Comparison of ENCODE assay signal across 8 mouse cellular contexts in genomic region chr2:44926167-44926682, GRCm38 (mm10). TPM values are rescaled to one million over a fixed set of nuclear protein-coding genes. Genes with fewer than 3 reads are reported as not detected.
DNase-seq lines count a peak whose midpoint lies in the region; ATAC-seq and TF ChIP-seq lines count a peak whose summit lies in the region.

No protein-coding gene starts in this region.

- peak overlapping the region; percentile 98 for H3K27ac ChIP-seq in heart, embryonic 11.5 days (ENCODE audit: low read depth, low read length)
- H3K27ac ChIP-seq in ES-Bruce4 (ENCODE audit: insufficient read depth, low read length) = peak overlapping the region; percentile 65
- peak overlapping the region; percentile 94 for H3K27ac ChIP-seq in forebrain, embryonic 13.5 days
- peak overlapping the region; percentile 94 for H3K27ac ChIP-seq in liver, embryonic 12.5 days
- H3K27ac ChIP-seq in stomach, embryonic 16.5 days (ENCODE audit: low read length) = peak overlapping the region; percentile 97

- no peak for TF ChIP-seq EP300 in ES-Bruce4 (IDR thresholded peaks at IDR 0.05; ENCODE audit: insufficient read depth, low read depth, low read length)

- no peaks in the 10 kb centered on the region for H3K27me3 ChIP-seq in heart, embryonic 11.5 days (ENCODE audit: control insufficient read depth, insufficient read depth, low read length)
- no peaks in the 10 kb centered on the region; the same call in 1 of the 2 replicates for H3K27me3 ChIP-seq in ES-Bruce4 (ENCODE audit: control insufficient read depth, insufficient read depth, low read length, poor library complexity, severe bottlenecking)
- H3K27me3 ChIP-seq in forebrain, embryonic 13.5 days = no peaks in the 10 kb centered on the region
- no peaks in the 10 kb centered on the region for H3K27me3 ChIP-seq in liver, embryonic 12.5 days (replicated peaks)
- H3K27me3 ChIP-seq in stomach, embryonic 16.5 days (ENCODE audit: control insufficient read depth, insufficient read depth, low read length) = no peaks in the 10 kb centered on the region

- peak overlapping the region; percentile 92 for H3K9ac ChIP-seq in heart, embryonic 11.5 days (ENCODE audit: low read depth, low read length)
- peak overlapping the region; percentile 85 for H3K9ac ChIP-seq in ES-Bruce4 (ENCODE audit: low read depth, poor library complexity, severe bottlenecking)
- H3K9ac ChIP-seq in forebrain, embryonic 13.5 days = peak overlapping the region; percentile 88
- H3K9ac ChIP-seq in liver, embryonic 12.5 days = peak overlapping the region; percentile 85
- peak overlapping the region; percentile 92 for H3K9ac ChIP-seq in stomach, embryonic 16.5 days (ENCODE audit: low read length)

- no peaks in the 10 kb centered on the region for H3K9me3 ChIP-seq in heart, embryonic 11.5 days (replicated peaks; ENCODE audit: control insufficient read depth, low read length)
- H3K9me3 ChIP-seq in ES-Bruce4 (replicated peaks; ENCODE audit: control insufficient read depth, insufficient read depth, low read length, poor library complexity, severe bottlenecking) = no peaks in the 10 kb centered on the region
- H3K9me3 ChIP-seq in forebrain, embryonic 13.5 days (replicated peaks) = no peaks in the 10 kb centered on the region
- no peaks in the 10 kb centered on the region for H3K9me3 ChIP-seq in liver, embryonic 12.5 days (replicated peaks)
- no peaks in the 10 kb centered on the region for H3K9me3 ChIP-seq in stomach, embryonic 16.5 days (replicated peaks; ENCODE audit: control insufficient read depth, low read length)

- WGBS in heart, embryonic 11.5 days (ENCODE audit: insufficient replicate concordance) = 1% methylated on average over 17 of the region's 17 CpGs
- 1% methylated on average over 17 of the region's 17 CpGs for WGBS in forebrain, embryonic 13.5 days
- 1% methylated on average over 17 of the region's 17 CpGs for WGBS in liver, embryonic 12.5 days (ENCODE audit: insufficient replicate concordance)
- WGBS in stomach, embryonic 16.5 days = 3% methylated on average over 17 of the region's 17 CpGs

- TF ChIP-seq POLR2A in ES-Bruce4 (IDR thresholded peaks at IDR 0.05; ENCODE audit: insufficient read depth, low read length) = no peak

- H3K36me3 ChIP-seq in heart, embryonic 11.5 days (ENCODE audit: control insufficient read depth, insufficient read depth, low read length) = no peaks in the 10 kb centered on the region
- H3K36me3 ChIP-seq in ES-Bruce4 (ENCODE audit: control insufficient read depth, insufficient read depth, low read length, poor library complexity, severe bottlenecking) = no peaks in the 10 kb centered on the region
- no peaks in the 10 kb centered on the region for H3K36me3 ChIP-seq in forebrain, embryonic 13.5 days (ENCODE audit: poor library complexity, severe bottlenecking)
- no peaks in the 10 kb centered on the region for H3K36me3 ChIP-seq in liver, embryonic 12.5 days
- no peaks in the 10 kb centered on the region for H3K36me3 ChIP-seq in stomach, embryonic 16.5 days (ENCODE audit: control insufficient read depth, insufficient read depth, low read length)

- no peak for ATAC-seq in heart, embryonic 11.5 days (replicated peaks; ENCODE audit: insufficient number of reproducible peaks, low FRiP score, low TSS enrichment)
- ATAC-seq in forebrain, embryonic 13.5 days = no peak
- no peak for ATAC-seq in liver, embryonic 12.5 days
- ATAC-seq in stomach, embryonic 16.5 days (ENCODE audit: insufficient read depth, low FRiP score) = no peak

- no peak for DNase-seq in heart, postnatal 10 days
- no peak for DNase-seq in right cerebral cortex, postnatal 14 days
- no peak for DNase-seq in spleen, postnatal 10 days (ENCODE audit: low spot score in 2 of 2)

- peaks cover 3% of the 10 kb centered on the region; the same call in 1 of the 2 replicates for H3K4me1 ChIP-seq in heart, embryonic 11.5 days (ENCODE audit: control insufficient read depth, insufficient read depth, low read length)
- no peaks in the 10 kb centered on the region for H3K4me1 ChIP-seq in ES-Bruce4 (ENCODE audit: control insufficient read depth, insufficient read depth, low read length)
- H3K4me1 ChIP-seq in forebrain, embryonic 13.5 days = peaks cover 12% of the 10 kb centered on the region
- peaks cover 25% of the 10 kb centered on the region for H3K4me1 ChIP-seq in liver, embryonic 12.5 days
- 0 out of 2 replicates have a peak, but pooled peaks cover 3% of the 10 kb centered on the region for H3K4me1 ChIP-seq in stomach, embryonic 16.5 days (ENCODE audit: control insufficient read depth, insufficient read depth, low read length)

- H3K4me3 ChIP-seq in heart, embryonic 11.5 days (ENCODE audit: low read depth, low read length) = peak overlapping the region; percentile 84
- H3K4me3 ChIP-seq in ES-Bruce4 (ENCODE audit: low read depth, low read length) = peak overlapping the region; percentile 83
- peak overlapping the region; percentile 72 for H3K4me3 ChIP-seq in forebrain, embryonic 13.5 days
- peak overlapping the region; percentile 82 for H3K4me3 ChIP-seq in liver, embryonic 12.5 days
- H3K4me3 ChIP-seq in stomach, embryonic 16.5 days (replicated peaks; ENCODE audit: low read length) = peak overlapping the region; percentile 66

- no peak for TF ChIP-seq CTCF in ES-Bruce4 (IDR thresholded peaks at IDR 0.05; ENCODE audit: low read depth, low read length)

- H3K4me2 ChIP-seq in heart, embryonic 11.5 days = peak overlapping the region; percentile 80
- peak overlapping the region; percentile 77 for H3K4me2 ChIP-seq in forebrain, embryonic 13.5 days
- peak overlapping the region; percentile 82 for H3K4me2 ChIP-seq in liver, embryonic 12.5 days
- H3K4me2 ChIP-seq in stomach, embryonic 16.5 days (ENCODE audit: low read depth, low read length) = peak overlapping the region; percentile 57

- intact Hi-C loops in heart, postnatal 10 days (cut with DNase I) = loop anchor here (2.0 to 5.0 kb wide), 2 partner anchors 96 to 185 kb away; no protein-coding TSS in a partner anchor

RNA-seq across cellular contexts. Expression of gene Gtdc1, which starts 1.2 kb away (rescaled TPM):
- 9.8 TPM in 2 replicates for polyA plus RNA-seq in heart, embryonic 11.5 days (2014; fragmentation: Nextera tagmentation; extraction: Ambion mirVana)
- 10 to 100 TPM; 26.8 to 27.1 TPM for total RNA-seq in heart, postnatal 10 days (2021)
- polyA plus RNA-seq in ES-Bruce4 (2011; ENCODE audit: insufficient read depth, insufficient read length, low read depth, missing spikeins) = 42.4 and 44.6 TPM in 2 replicates
- polyA plus RNA-seq in forebrain, embryonic 13.5 days (2015; fragmentation: Nextera tagmentation; extraction: Ambion mirVana) = 19.4 and 21.1 TPM in 2 replicates
- 5.6 and 6.3 TPM in 2 replicates for polyA plus RNA-seq in liver, embryonic 12.5 days (2016; fragmentation: Nextera tagmentation; extraction: Ambion mirVana)
- 11.1 and 11.3 TPM in 2 replicates for polyA plus RNA-seq in stomach, embryonic 16.5 days (2015; fragmentation: Nextera tagmentation; extraction: Ambion mirVana)
